In genomic region chr2:36011331-36011825, GRCm38 (mm10) we compare ENCODE assay signal across 9 mouse cellular contexts. TPM values are rescaled to one million over a fixed set of nuclear protein-coding genes. Genes with fewer than 3 reads are reported as not detected.
DNase-seq lines count a peak whose midpoint lies in the region; ATAC-seq lines count a peak whose summit lies in the region.
"Had no signal": no experiment of that assay in that cellular context is flagged by ENCODE, and none has a peak within 500 bp of the region (broad histone marks: within the 10 kb centered on the region; RNA-seq: fewer than 3 reads in every experiment).

No protein-coding gene starts in this region.

- H3K27ac ChIP-seq in heart, embryonic 11.5 days (ENCODE audit: low read depth, low read length): no peak overlapping the region
- no peak overlapping the region for H3K27ac ChIP-seq in hindbrain, embryonic 11.5 days (ENCODE audit: low read depth, low read length)
- H3K27ac ChIP-seq in midbrain, embryonic 16.5 days (ENCODE audit: low read length): no peak overlapping the region

- under 1% methylated on average over 44 of the region's 44 CpGs for whole genome bisulfite sequencing in heart, embryonic 11.5 days (ENCODE audit: insufficient replicate concordance)
- under 1% methylated on average over 42 of the region's 44 CpGs for WGBS in hindbrain, embryonic 11.5 days
- WGBS in midbrain, embryonic 16.5 days: under 1% methylated on average over 44 of the region's 44 CpGs

- no peak for DNase-seq in heart, adult 11 months
- peak; percentile 42 for DNase-seq in brain, embryonic 18.5 days (ENCODE audit: low read depth, low spot score)
- DNase-seq in hindbrain, embryonic 11.5 days (ENCODE audit: low spot score): peak; percentile 61
- peak; percentile 38 for DNase-seq in left cerebral cortex, postnatal 4 days
- no peak for DNase-seq in adrenal gland, adult 2 months

- intact Hi-C loops in left cerebral cortex, postnatal 4 days (cut with DNase I): no loop called here

- H3K4me2 ChIP-seq in heart, embryonic 11.5 days: peak overlapping the region; percentile 82
- peak overlapping the region; percentile 78 for H3K4me2 ChIP-seq in hindbrain, embryonic 11.5 days (replicated peaks; ENCODE audit: low read depth, low read length)
- peak overlapping the region; percentile 89 for H3K4me2 ChIP-seq in midbrain, embryonic 16.5 days (ENCODE audit: low read length)

- no peaks in the 10 kb centered on the region for H3K9me3 ChIP-seq in heart, embryonic 11.5 days (replicated peaks; ENCODE audit: control insufficient read depth, low read length)
- no peaks in the 10 kb centered on the region for H3K9me3 ChIP-seq in hindbrain, embryonic 11.5 days (ENCODE audit: control insufficient read depth, low read length)
- no peaks in the 10 kb centered on the region for H3K9me3 ChIP-seq in midbrain, embryonic 16.5 days (replicated peaks; ENCODE audit: control insufficient read depth, low read length, poor library complexity, severe bottlenecking)

- H3K4me3 ChIP-seq in heart, embryonic 11.5 days (ENCODE audit: low read depth, low read length): peak overlapping the region; percentile 54
- H3K4me3 ChIP-seq in hindbrain, embryonic 11.5 days (ENCODE audit: low read depth, low read length): peak overlapping the region; percentile 44
- peak overlapping the region; percentile 48 for H3K4me3 ChIP-seq in midbrain, embryonic 16.5 days (ENCODE audit: low read depth, low read length)

- no peak for ATAC-seq in heart, embryonic 11.5 days (replicated peaks; ENCODE audit: insufficient number of reproducible peaks, low FRiP score, low TSS enrichment)
- peak; percentile 17; the same call in 1 of the 2 replicates for ATAC-seq in hindbrain, embryonic 11.5 days (ENCODE audit: low FRiP score)
- 0 out of 2 replicates have a peak, but pooled peaks have one; percentile 39 for ATAC-seq in midbrain, embryonic 16.5 days
- no peak for ATAC-seq in activated CD4-positive, CD25-positive, alpha-beta regulatory T cell, adult 4 months

- no peaks in the 10 kb centered on the region for H3K36me3 ChIP-seq in heart, embryonic 11.5 days (ENCODE audit: control insufficient read depth, insufficient read depth, low read length)
- no peaks in the 10 kb centered on the region for H3K36me3 ChIP-seq in hindbrain, embryonic 11.5 days (ENCODE audit: control insufficient read depth, insufficient read depth, low read length)
- no peaks in the 10 kb centered on the region for H3K36me3 ChIP-seq in midbrain, embryonic 16.5 days (ENCODE audit: control insufficient read depth, insufficient read depth, low read length)

- H3K9ac ChIP-seq in heart, embryonic 11.5 days (ENCODE audit: low read depth, low read length): peak overlapping the region; percentile 52
- H3K9ac ChIP-seq in hindbrain, embryonic 11.5 days (ENCODE audit: low read depth, low read length): peak overlapping the region; percentile 55
- peak overlapping the region; percentile 67 for H3K9ac ChIP-seq in midbrain, embryonic 16.5 days (ENCODE audit: low read depth, low read length)

- H3K27me3 ChIP-seq in heart, embryonic 11.5 days (ENCODE audit: control insufficient read depth, insufficient read depth, low read length): peaks cover 24% of the 10 kb centered on the region
- H3K27me3 ChIP-seq in hindbrain, embryonic 11.5 days (ENCODE audit: control insufficient read depth, insufficient read depth, low read length): peaks cover 12% of the 10 kb centered on the region
- H3K27me3 ChIP-seq in midbrain, embryonic 16.5 days (ENCODE audit: control insufficient read depth, insufficient read depth, low read depth, low read length): peaks cover 10% of the 10 kb centered on the region; the same call in 1 of the 2 replicates

- peaks cover 3% of the 10 kb centered on the region; the same call in 1 of the 2 replicates for H3K4me1 ChIP-seq in heart, embryonic 11.5 days (ENCODE audit: control insufficient read depth, insufficient read depth, low read length)
- H3K4me1 ChIP-seq in hindbrain, embryonic 11.5 days (replicated peaks; ENCODE audit: control insufficient read depth, insufficient read depth, low read length): no peaks in the 10 kb centered on the region
- H3K4me1 ChIP-seq in midbrain, embryonic 16.5 days (ENCODE audit: control insufficient read depth, insufficient read depth, low read length): peaks cover 8% of the 10 kb centered on the region

RNA-seq across cellular contexts. Expression of gene Ttll11, which starts 31.7 kb away (rescaled TPM):
- polyA plus RNA-seq in heart, embryonic 11.5 days (2014; fragmentation: Nextera tagmentation; extraction: Ambion mirVana): 0.34 and 0.79 TPM in 2 replicates
- 1.3 and 1.9 TPM in 2 replicates for polyA plus RNA-seq in hindbrain, embryonic 11.5 days (2014; fragmentation: Nextera tagmentation; extraction: Ambion mirVana)
- 1 to 10 TPM; 8.7 to 9.6 TPM for total RNA-seq in left cerebral cortex, postnatal 4 days (2021)
- polyA plus RNA-seq in midbrain, embryonic 16.5 days (2015; fragmentation: Nextera tagmentation; extraction: Ambion mirVana): 4.3 and 4.9 TPM in 2 replicates
- not detected for polyA plus RNA-seq in activated CD4-positive, CD25-positive, alpha-beta regulatory T cell, adult 4 months (2017; shearing (Covaris generic))
- total RNA-seq in adrenal gland, adult 2 months (2021): 1 to 10 TPM; 2.1 to 6.1 TPM
- 3.9 and 4.0 TPM in 2 replicates for polyA plus RNA-seq in adrenal gland, adult 2 months (2012; rRNA removed)

RNA-seq across cellular contexts. Expression of gene Ndufa8, which starts 37.8 kb away (rescaled TPM):
- 367 and 380 TPM in 2 replicates for polyA plus RNA-seq in heart, embryonic 11.5 days (2014; fragmentation: Nextera tagmentation; extraction: Ambion mirVana)
- 196 and 198 TPM in 2 replicates for polyA plus RNA-seq in hindbrain, embryonic 11.5 days (2014; fragmentation: Nextera tagmentation; extraction: Ambion mirVana)
- total RNA-seq in left cerebral cortex, postnatal 4 days (2021): 100 to 1,000 TPM; 136 to 151 TPM
- 293 and 307 TPM in 2 replicates for polyA plus RNA-seq in midbrain, embryonic 16.5 days (2015; fragmentation: Nextera tagmentation; extraction: Ambion mirVana)
- 100 to 1,000 TPM; 194 to 234 TPM for polyA plus RNA-seq in activated CD4-positive, CD25-positive, alpha-beta regulatory T cell, adult 4 months (2017; shearing (Covaris generic))
- total RNA-seq in adrenal gland, adult 2 months (2021): 100 to 1,000 TPM; 192 to 258 TPM
- 42.9 and 48.8 TPM in 2 replicates for polyA plus RNA-seq in adrenal gland, adult 2 months (2012; rRNA removed)

RNA-seq across cellular contexts. Expression of gene Morn5, which starts 37.9 kb away (rescaled TPM):
- polyA plus RNA-seq in heart, embryonic 11.5 days (2014; fragmentation: Nextera tagmentation; extraction: Ambion mirVana): 0.23 TPM in 1 of 2 replicates, not detected in the other
- polyA plus RNA-seq in hindbrain, embryonic 11.5 days (2014; fragmentation: Nextera tagmentation; extraction: Ambion mirVana): 3.6 and 4.0 TPM in 2 replicates
- 1 to 10 TPM; 1.4 to 3.2 TPM for total RNA-seq in left cerebral cortex, postnatal 4 days (2021)
- polyA plus RNA-seq in midbrain, embryonic 16.5 days (2015; fragmentation: Nextera tagmentation; extraction: Ambion mirVana): 2.9 and 3.5 TPM in 2 replicates
- not detected for polyA plus RNA-seq in activated CD4-positive, CD25-positive, alpha-beta regulatory T cell, adult 4 months (2017; shearing (Covaris generic))
- total RNA-seq in adrenal gland, adult 2 months (2021): not detected
- polyA plus RNA-seq in adrenal gland, adult 2 months (2012; rRNA removed): 0.33 TPM in 1 of 2 replicates, not detected in the other
- total RNA-seq: heart, postnatal 10 days had no signal

Comparison
In these comparisons a context has a peak if more than half of its experiments do, and no peak if none do; other contexts are left out.
1. ATAC-seq: peak in hindbrain, embryonic 11.5 days (single experiment) and midbrain, embryonic 16.5 days (single experiment); none in heart, embryonic 11.5 days (single experiment) and activated CD4-positive, CD25-positive, alpha-beta regulatory T cell, adult 4 months (single experiment).
2. DNase-seq: peak in brain, embryonic 18.5 days (single experiment), hindbrain, embryonic 11.5 days (single experiment) and left cerebral cortex, postnatal 4 days (single experiment); none in heart, adult 11 months (single experiment) and adrenal gland, adult 2 months (single experiment).
3. Peak in every context shown above with its lines, with median percentiles within 50 percentile points of each other: H3K4me2 ChIP-seq, H3K4me3 ChIP-seq and H3K9ac ChIP-seq.